Mouse (Mus musculus) limb, embryonic 14.5 days (tissue): ENCODE measurements around the gene Psmd11. TPM values are rescaled to one million over a fixed set of nuclear protein-coding genes. Genes with fewer than 3 reads are reported as not detected.
"Not testable (repeated sequence)": the region's sequence is repeated elsewhere in the genome, so short reads cannot be mapped to it uniquely, and the experiment has no call there.

Experiments used
- ATAC-seq: fragments of 200-750 bp; cut with Nextera tagmentation; 2 replicates; pipeline ENCODE4 v1.8.0; 2017; ENCODE audit warnings: low read depth, moderate number of reproducible peaks, moderate TSS enrichment; ENCODE audit not compliant: low FRiP score
- DNase-seq: peaks from one replicate; pipeline ENCODE4 v3.0.0-alpha.2; 2015; ENCODE audit warnings: low spot score
- H3K27ac ChIP-seq: fragments of 300-500 bp; sonication (generic); replicated peaks from 2 replicates; pipeline ENCODE4 v1.5.1; 2014; ENCODE audit warnings: low read depth, mild to moderate bottlenecking, low read length, moderate library complexity, mixed read lengths
- H3K27me3 ChIP-seq: fragments of 300-500 bp; sonication (generic); 2 replicates; pipeline ENCODE4 v1.6.1; 2014; ENCODE audit warnings: low read length, mixed read lengths; ENCODE audit not compliant: control insufficient read depth, insufficient read depth
- H3K36me3 ChIP-seq: fragments of 300-500 bp; sonication (generic); 2 replicates; pipeline ENCODE4 v1.6.1; 2014; ENCODE audit warnings: mild to moderate bottlenecking, low read length, moderate library complexity, mixed read lengths; ENCODE audit not compliant: control insufficient read depth, insufficient read depth
- H3K4me1 ChIP-seq: fragments of 300-500 bp; sonication (generic); 2 replicates; pipeline ENCODE4 v1.6.1; 2014; ENCODE audit warnings: antibody characterized with exemption, low read length, mixed read lengths; ENCODE audit not compliant: control insufficient read depth, insufficient read depth
- H3K4me2 ChIP-seq: fragments of 300-500 bp; sonication (generic); replicated peaks from 2 replicates; pipeline ENCODE4 v1.6.1; 2014; ENCODE audit warnings: low read depth, mild to moderate bottlenecking, low read length, moderate library complexity; ENCODE audit not compliant: severe bottlenecking
- H3K4me3 ChIP-seq: fragments of 300-500 bp; sonication (generic); replicated peaks from 2 replicates; pipeline ENCODE4 v1.5.1; 2014; ENCODE audit warnings: low read length
- H3K9ac ChIP-seq: fragments of 300-500 bp; sonication (generic); 2 replicates; pipeline ENCODE4 v1.6.1; 2014; ENCODE audit warnings: mild to moderate bottlenecking, low read depth, low read length, moderate library complexity; ENCODE audit not compliant: severe bottlenecking
- H3K9me3 ChIP-seq: fragments of 300-500 bp; sonication (generic); 2 replicates; pipeline ENCODE4 v1.6.1; 2016; ENCODE audit warnings: low read length; ENCODE audit not compliant: control insufficient read depth
- POLR2A ChIP-seq: fragments of 200-500 bp; IDR thresholded peaks from 2 replicates; pipeline ENCODE4 v1.8.0; 2012; ENCODE audit warnings: inconsistent platforms, mild to moderate bottlenecking, moderate library complexity, borderline replicate concordance; ENCODE audit not compliant: insufficient read depth, insufficient read length; ENCODE audit errors: extremely low read depth
- WGBS: fragments of 180-500 bp; shearing (Covaris S2); extraction: QIAGEN DNeasy Blood & Tissue Kit; methylation state at CpG from one replicate; pipeline ENCODE4 v1.1.7; 2014; 5-methylcytosine and 5-hydroxymethylcytosine counted together
- polyA plus RNA-seq, 2 experiments: library from polyadenylated mRNA; depleted of rRNA in 1 of 2; stranded (reverse) in 1 of 2; unstranded in 1 of 2; fragments of >200 nt; fragmentation: Nextera tagmentation in 1 of 2; extraction: Ambion mirVana in 1 of 2; gene quantifications; 2 replicates each; pipeline versions ENCODE4 v1.2.1 to v1.2.3; 2012 to 2014

The Psmd11 gene
- polyA plus RNA-seq, 2 experiments, result 86.9 to 261 TPM

DNA sequence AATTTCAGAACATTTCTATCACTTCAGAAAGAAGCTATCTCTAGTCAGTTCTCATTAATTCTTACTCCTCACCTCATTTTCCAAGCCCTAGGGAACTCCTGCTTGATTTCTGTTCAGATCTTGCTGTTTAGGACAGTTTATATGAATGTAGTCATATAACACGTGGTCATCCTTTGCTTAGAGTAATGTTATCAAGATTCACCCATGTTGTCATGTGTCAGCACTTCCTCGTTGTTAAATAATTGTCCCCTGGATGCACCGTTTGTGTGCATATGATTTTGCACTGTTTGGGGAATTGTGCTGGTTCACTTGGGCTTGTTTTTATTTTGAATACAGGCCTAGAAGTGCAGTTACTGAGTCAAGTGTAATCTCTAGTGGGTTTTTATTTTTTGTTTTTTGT lies 23.8 kb downstream of the Psmd11 start:
- DNase-seq (no peak), ATAC-seq (no peak)
- Histone ChIP-seq H3K4me1 (no peaks in the 10 kb centered on the region), H3K9ac (no peak overlapping the region), H3K4me2 (no peak overlapping the region), H3K27me3 (no peaks in the 10 kb centered on the region), H3K27ac (no peak overlapping the region), H3K36me3 (peaks cover 58% of the 10 kb centered on the region), H3K9me3 (no peaks in the 10 kb centered on the region), H3K4me3 (no peak overlapping the region)
- TF ChIP-seq POLR2A, result no peak
- 93% methylated on average over 3 of the region's 3 CpGs for WGBS

DNA sequence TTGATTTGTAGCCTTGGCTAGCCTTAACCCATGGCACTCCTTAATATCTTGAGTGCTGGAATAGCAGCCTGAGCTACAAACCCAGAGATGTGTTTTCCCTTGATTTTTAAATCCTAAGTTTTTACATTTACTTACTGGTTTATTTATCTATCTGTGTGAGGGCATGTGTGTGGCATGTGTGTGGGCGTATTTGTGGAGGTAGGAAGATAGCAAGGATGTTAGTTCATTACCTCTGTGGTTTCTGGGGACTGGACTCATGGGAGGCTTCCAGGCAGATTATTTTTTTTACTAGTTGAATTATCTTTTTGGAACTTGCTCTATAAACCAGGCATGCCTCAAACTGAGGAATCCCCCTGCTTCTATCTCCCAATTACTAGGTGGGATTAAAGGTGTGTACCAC lies 24.8 kb downstream of the Psmd11 start:
- Histone ChIP-seq H3K27me3 (no peaks in the 10 kb centered on the region), H3K36me3 (peaks cover 59% of the 10 kb centered on the region), H3K4me2 (no peak overlapping the region), H3K4me3 (no peak overlapping the region), H3K4me1 (no peaks in the 10 kb centered on the region), H3K27ac (no peak overlapping the region), H3K9ac (no peak overlapping the region), H3K9me3 (no peaks in the 10 kb centered on the region)
- TF ChIP-seq POLR2A, result no peak
- no peak for DNase-seq
- ATAC-seq, result no peak
- 100% methylated on average over 1 of the region's 1 CpGs for WGBS

DNA sequence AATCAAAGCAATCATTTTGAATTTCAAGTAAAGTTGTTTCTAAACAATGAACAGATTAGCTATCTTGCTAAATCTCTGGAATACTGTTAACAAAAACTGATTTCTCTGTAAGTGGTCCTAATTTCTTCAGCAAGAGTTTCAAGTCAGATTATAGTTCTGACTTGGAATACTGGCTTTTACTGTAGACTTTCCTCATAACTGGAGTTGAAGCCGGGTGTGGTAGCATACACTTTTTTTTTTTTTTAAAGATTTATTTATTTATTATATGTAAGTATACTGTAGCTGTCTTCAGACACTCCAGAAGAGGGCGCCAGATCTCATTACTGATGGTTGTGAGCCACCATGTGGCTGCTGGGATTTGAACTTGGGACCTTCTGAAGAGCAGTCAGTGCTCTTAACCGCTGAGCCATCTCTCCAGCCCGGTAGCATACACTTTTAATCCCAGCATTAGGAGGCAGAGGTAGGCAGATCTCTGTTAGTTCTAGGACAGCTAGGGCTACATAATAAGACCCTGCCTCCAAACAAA lies 35.3 kb downstream of the Psmd11 start:
- not testable (repeated sequence) for ATAC-seq, H3K9ac ChIP-seq, H3K9me3 ChIP-seq, H3K4me2 ChIP-seq, H3K27me3 ChIP-seq, H3K4me1 ChIP-seq, H3K4me3 ChIP-seq, H3K27ac ChIP-seq, DNase-seq
- 88% methylated on average over 4 of the region's 4 CpGs for WGBS
- peaks cover 86% of the 10 kb centered on the region for H3K36me3 ChIP-seq

DNA sequence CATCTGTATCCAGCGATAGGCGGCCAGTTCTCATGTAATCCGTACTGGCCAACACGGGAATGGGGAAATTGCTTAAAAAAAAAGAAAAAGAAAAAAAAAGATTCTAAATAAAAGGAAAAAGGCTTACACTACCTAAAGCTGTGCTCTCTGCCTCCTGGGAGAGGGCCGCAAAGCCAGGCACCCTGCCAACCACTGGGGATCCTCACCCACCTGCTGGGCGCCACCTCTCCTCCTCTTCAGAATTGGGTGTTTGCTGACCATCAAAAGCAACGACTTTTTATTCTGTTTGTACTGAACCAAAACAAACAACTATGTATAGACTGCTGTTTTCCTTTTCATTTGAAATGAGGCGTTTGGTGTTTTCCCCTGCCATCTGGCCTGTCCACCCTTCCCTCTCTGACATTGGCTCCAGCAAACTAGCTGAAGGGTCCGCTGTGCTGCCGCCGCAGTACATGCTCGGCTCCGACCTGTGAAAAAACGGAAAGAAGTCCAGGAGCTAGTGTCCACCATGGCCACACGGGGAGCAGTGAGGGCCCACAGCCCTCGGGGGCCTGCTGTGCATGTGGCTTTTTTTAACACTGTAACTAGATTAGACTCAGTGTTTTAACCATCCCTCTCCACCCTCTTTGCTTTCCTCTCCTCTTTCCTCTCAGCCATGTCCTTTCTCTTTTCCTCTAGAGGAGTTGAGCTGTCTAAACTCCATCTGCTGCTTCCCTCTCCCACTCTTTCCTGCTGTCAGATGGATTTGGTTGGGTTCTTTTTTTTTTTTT lies 43.6 kb downstream of the Psmd11 start:
- DNase-seq (no peak), ATAC-seq (no peak)
- Histone ChIP-seq H3K9ac (no peak overlapping the region), H3K9me3 (no peaks in the 10 kb centered on the region), H3K4me1 (0 out of 2 replicates have a peak, but pooled peaks cover 2% of the 10 kb centered on the region), H3K27me3 (no peaks in the 10 kb centered on the region), H3K27ac (no peak overlapping the region), H3K4me3 (no peak overlapping the region), H3K4me2 (no peak overlapping the region), H3K36me3 (peaks cover 65% of the 10 kb centered on the region)
- TF ChIP-seq POLR2A, result no peak
- WGBS, result 86% methylated on average over 16 of the region's 16 CpGs

DNA sequence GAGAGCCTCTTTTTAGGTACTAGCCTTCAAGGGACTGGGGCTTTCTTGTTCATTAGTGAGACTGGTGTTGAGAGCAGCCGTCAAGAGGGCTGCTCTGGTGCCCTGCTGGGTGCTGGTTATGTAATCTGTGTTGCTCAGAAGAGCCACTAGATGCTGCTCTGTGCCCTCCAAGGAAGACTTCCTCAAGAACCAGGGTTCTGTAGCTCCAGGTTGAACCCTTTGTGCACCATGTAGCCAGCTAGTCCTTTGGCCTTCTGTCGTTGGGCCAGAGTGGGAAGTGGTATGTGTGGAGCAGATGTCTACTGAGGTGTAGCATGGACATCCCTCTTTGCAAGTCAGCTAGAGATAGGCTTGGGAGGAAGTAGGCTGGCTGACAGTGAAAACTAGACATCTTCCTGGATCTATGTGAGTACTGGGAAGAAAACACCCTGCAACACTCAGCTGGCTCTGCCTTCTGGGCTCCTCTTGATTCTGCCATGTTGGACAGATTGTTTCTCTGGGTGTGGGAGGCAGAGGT lies 45.8 kb downstream of the Psmd11 start:
- peaks cover 44% of the 10 kb centered on the region for H3K36me3 ChIP-seq
- H3K27ac ChIP-seq, result no peak overlapping the region
- 67% methylated on average over 2 of the region's 2 CpGs for WGBS
- no peak overlapping the region for H3K4me2 ChIP-seq
- TF ChIP-seq POLR2A, result no peak
- no peak overlapping the region for H3K4me3 ChIP-seq
- no peak for ATAC-seq
- H3K27me3 ChIP-seq, result no peaks in the 10 kb centered on the region
- no peak overlapping the region for H3K9ac ChIP-seq
- peaks cover 13% of the 10 kb centered on the region for H3K4me1 ChIP-seq
- DNase-seq, result no peak
- no peaks in the 10 kb centered on the region for H3K9me3 ChIP-seq
